Mouse (Mus musculus) layer of hippocampus, adult 18-20 months (tissue): ENCODE results near the gene Ppm1l. TPM values are rescaled to one million over a fixed set of nuclear protein-coding genes. Genes with fewer than 3 reads are reported as not detected.
"Not testable (repeated sequence)": the region's sequence is repeated elsewhere in the genome, so short reads cannot be mapped to it uniquely, and the experiment has no call there.

Experiments
- DNase-seq, 2 experiments: peaks; one replicate each; pipeline ENCODE4 v3.0.0; 2022; ENCODE audit warnings: low spot score in 2 of 2
- total RNA-seq, 2 experiments: library from RNA; stranded (reverse); gene quantifications; 2 replicates each; pipeline ENCODE4 v1.2.3; 2021

Gene Ppm1l
- total RNA-seq, 2 experiments from 2014 or later: 48.0 to 49.8 TPM

DNA sequence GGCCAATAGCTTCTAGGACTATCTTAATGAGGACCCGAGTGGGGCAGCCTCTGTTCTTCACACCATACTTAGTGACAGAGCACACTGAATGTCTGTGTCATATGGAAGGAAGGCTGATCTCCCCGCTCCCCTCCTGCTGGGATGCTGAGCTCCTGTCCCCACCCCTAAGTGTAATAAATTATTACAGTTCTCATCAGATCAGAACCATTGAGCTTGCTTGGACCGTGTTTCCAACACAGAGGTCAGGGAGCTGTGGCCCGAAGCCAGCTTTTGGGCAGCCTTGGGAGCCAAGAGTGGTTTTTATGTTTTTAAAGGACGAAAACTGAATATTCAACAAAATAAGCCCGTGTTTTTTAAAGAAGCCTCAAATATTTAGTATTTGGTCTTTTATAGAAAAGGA is 47.5 kb downstream of the Ppm1l start:
- no peak for DNase-seq

DNA sequence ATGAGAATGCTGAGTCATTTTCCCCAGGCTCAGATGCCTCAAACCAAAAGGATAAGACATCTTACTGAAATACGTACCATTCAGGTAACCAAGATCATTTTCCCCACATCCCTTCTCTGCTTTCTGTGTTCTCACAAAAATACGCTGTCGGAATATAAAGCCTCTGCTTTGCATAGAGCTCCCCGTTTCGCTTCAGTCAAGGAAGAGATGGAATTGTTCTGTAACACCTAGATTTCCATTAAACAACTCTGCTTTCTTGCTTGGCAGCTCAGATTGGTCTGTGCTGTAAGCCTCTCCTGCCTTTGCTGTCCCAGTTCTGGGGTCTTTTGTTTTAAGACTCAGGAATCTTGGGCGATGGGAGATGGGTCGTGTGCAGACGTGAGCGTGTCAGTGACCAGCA is 51.3 kb downstream of the Ppm1l start:
- DNase-seq: no peak

DNA sequence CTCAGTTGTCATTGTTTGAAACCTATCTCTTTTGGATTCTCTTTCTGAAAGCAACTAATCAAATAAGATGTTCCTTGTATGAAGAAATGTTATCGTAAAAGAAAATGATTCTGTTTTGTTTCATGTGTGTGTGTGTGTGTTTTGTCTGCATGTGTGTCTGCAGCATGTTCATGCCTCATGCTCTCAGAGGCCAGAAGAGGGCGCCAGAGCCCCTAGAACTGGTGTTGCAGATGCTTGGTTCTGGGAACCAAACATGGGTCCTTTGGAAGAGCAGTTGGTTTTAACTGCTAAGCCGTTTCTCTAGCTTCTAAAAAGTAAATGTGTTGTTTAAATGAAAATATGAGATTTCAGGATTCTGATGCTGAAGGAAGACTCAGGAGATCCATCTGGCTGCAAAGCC is 56.1 kb downstream of the Ppm1l start:
- no peak for DNase-seq

DNA sequence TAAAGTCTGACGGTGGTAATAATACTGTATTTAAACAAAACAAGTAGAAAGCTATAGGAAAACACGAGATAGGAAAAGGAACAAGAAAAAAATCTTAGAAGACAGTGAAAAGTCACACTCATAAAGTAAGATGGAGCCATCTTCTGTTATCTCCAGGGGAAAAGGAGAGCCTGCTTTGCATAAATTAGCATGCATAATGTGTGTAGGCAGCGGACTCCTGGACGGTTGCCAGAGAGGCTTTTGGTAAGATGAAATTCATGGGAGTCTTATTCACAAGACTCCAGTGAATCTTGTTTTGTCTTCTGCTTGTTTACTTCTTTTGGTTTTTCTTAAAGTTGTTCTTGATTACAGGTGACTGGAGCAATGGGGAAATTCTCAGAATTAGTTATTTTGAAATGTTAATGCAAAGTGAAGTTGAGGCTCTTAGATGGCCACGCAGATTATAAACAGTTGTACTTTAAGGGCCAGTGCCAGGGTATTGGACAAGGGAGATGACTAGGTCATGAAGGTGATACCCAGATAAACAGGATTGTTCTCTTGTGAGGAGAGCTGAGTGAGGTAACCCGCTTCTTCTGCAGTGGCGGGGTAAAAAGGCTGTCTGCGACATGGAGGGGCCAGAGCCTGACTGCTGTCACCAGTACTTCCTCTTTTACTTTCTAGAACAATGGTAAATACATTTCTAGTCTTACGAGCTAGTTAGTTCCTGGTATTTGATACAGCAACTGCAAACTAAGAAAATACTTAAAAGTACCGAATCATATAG is 57.1 kb downstream of the Ppm1l start:
- DNase-seq: peak in 1 of 2 experiments; percentile 67

DNA sequence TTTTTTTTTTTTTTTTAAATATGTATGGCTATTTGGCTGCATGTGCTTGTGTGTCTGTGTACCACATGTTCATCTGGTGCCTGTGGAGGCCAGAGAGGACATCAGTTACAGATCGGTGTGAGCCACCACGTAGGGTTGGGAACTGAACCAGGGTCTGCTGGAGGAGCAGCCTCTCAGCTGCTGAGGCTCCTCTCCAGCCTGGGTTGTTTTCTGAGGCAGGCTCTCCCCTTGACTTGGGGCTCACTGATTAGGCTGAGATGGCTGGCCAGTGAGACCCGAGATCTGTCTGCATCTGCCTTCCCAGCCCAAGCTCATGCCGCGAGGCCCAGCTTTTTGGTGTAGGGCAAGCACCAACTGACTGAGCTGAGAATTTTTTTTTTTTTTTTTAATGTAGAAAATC is 57.9 kb downstream of the Ppm1l start:
- no peak for DNase-seq

DNA sequence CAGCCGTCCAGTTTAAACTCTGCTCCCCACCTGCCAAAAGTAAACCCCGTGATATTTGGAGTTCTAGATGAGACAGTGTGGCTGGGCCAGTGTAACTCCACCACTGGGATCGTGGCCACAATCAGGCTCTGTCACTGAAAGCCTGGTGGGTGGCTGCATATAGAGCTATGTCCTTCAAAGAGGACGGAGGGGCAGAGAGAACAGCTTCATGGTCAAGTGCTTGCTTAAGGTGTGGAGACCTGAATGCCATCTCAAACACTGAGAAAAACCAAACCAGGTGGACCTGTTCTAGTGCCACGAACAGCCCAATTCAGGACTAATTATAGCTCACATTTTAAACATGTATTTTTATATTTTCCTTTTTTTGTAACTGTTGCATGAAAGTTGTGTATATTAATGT is 58.3 kb downstream of the Ppm1l start:
- no peak for DNase-seq

DNA sequence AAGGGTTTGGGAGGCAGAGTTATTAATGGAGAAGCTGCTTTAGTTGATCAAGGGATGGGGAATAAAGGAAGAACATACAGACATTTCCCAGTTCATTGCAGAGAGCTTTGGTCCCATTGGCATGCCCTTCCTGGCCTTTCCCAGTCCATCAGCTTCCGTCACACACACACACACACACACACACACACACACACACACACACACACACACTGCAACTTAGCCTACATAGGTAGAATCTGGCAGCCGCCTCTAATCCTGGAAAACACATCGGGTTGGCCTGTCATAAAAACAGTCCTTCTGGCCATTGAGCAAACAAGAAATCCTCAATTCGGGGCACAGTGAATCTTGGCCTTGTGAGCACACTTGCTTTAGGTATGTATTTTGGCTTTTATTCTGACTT is 64.6 kb downstream of the Ppm1l start:
- no peak for DNase-seq

DNA sequence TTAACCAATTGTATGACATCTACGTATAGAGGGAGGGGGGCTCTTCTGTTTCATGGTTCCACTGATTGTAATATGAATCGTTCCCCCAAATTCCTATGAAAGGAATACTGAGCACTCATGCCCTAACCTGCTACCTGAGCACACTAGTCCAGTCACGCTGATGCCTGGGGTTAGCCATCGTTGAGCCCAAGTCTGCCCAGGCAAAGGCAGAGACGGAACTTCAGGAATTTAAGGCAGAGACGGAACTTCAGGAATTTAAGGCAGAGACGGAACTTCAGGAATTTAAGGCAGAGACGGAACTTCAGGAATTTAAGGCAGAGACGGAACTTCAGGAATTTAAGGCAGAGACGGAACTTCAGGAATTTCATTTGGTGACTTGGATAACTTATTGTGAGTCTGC is 75.2 kb downstream of the Ppm1l start:
- not testable (repeated sequence) for DNase-seq

DNA sequence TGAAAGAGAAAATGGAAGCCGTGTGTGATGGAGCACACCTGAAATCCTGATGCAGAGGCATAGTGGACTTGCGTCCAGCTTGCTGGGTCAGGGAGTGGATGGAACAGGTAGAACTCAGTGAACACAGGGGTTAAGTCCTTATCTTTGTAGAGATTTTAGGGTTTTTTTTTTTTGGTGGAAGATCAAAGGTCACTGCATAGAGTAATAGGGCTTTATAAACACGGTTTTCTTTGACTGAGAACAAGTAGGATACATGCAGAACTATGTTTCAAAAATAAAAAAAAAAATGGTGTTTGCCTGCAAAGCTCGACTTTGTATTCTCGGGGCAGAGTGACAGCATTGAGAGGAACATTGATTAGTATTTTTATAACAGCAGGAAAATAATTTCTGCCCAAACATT is 75.6 kb downstream of the Ppm1l start:
- no peak for DNase-seq

DNA sequence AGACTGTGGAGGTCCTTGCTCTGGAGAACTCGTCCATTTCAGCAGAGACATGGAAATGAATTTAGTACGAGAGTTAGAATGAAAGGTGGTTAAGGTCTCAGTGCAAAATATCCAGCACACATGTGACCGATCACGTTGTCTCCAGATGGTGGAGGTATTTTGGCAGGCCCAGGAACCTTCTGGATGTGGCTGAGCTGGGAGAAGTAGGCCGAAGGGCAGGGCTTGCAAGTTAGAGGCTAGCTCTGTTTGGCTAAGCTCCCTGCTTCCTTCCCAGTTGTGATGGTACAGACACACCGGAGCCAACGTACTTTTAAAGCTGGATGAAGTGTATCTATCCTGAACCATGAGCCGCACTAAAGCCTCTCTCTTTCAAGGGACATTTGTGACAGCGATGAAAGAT is 76.4 kb downstream of the Ppm1l start:
- DNase-seq: no peak

DNA sequence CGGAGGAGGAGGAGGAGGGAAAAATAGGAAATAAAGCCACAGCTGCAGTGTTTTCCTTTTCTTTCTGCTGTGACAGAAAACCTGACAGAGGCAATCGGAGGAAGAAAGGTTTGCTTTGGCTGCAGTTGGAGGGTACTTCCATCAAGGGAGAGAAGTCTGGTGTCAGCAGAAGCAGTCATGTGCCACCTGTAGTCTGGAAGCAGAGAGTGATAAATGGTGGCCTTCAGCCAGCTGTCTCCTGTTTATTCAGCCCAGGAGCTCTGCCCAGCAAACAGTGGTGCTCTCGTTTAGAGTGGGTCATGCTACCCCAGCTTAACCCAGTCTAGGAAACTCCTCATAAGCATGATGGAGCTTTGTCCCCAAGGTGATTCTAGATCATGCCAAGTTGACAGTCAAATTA is 77.3 kb downstream of the Ppm1l start:
- DNase-seq: no peak

DNA sequence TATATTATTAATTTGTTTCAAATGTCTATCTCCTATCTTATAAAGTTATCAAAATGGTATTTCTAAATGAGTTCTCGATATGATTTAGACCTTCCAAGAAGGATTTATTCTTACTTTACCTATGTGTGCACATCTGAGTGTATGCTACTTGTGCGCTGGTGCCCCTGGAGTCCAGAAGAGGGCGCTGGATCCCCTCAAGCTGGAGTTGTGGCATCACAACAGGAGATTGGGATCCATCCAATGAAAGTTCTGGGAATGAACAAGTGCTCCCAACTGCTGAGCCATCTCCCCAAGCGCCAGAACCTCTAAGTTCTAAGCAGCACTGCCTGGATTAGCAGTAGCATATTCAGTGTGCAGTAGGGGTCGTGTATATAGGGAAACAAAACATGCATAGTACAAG is 78.4 kb downstream of the Ppm1l start:
- no peak for DNase-seq

DNA sequence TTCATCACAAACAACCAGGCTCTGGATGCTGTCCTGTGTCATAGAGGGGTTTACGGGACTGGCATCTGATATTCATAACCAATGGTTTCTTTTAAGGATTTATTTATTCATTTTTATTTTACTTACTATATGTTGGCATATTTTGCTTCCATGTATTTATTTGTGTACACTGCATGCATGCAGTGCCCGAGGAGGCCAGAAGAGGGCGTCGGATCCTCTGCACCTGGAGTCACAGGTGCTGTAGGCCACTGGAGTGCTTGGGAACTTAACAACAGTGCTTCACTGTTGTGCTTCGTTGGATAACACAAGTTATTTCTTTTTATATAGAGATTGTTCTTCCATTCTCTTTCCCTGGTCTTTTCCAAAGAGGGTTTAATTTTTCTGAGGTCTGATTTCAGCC is 81.1 kb downstream of the Ppm1l start:
- DNase-seq: no peak

DNA sequence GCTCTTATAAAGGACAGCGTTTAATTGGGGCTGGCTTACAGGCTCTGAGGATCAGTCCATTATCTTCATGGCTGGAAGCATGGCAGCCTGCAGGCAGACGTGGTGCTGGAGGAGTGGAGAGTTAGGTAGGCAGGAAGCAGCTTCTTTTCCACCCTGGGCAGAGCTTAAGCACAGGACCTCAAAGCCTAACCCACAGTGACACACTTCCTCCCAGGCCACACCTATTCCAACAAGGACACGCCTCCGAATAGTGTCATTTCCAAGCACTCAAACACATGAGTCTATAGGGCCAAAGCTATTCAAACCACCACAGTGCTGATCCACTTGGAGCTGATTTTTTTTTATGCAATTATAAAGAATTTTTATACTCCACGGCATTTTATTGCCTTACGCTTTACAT is 82.7 kb downstream of the Ppm1l start:
- DNase-seq: no peak

DNA sequence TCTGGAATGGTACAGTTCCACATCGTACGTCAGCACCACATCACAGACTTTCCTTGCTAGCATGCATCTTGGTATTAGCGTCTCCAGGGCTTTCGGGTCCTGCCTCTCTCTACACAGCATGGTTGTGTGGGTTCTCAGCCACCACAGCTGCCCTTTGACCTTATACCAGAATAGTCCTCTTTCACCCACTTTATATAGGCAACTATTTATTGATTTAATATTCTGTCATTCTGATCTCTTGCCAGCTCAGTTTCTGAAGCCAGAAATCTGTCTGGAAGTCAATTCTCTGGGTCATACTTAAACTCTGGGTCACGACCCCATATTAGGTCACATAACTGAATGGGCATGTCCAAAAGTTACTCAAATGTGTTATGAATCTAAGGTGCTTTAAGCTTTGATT is 86.5 kb downstream of the Ppm1l start:
- DNase-seq: no peak

DNA sequence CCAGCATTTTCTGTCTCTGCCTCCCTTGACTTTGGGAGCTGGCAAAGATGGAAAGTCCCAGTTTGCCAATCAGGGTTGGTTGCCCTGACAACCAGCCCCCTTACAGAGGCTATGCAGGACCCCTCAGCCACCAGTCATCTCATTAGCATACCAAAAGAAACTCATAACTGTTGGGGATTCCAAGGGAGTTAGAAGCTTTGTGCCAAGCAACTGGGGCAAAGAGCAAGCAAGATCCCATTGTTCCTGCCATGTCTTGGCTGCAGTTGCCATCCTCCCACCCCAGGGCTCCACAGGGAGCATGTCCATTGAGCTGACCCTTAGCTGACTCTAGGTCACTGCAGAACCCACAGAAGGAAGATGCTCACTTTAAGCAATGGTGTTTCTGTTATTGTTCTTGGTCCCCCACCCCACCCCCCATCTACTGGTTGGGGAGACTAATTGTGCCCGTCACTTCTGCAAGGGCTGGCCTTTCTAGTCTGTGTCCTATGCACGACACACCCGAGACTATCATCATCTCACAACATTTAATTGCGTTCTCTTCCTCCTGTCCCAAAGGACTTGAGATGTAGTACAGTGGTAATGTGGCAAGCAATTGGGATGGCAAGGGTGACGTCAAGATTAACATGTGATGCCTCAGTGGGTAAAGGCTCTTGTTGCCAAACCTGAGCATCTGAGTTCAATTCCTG is 89.7 kb downstream of the Ppm1l start:
- no peak for DNase-seq

DNA sequence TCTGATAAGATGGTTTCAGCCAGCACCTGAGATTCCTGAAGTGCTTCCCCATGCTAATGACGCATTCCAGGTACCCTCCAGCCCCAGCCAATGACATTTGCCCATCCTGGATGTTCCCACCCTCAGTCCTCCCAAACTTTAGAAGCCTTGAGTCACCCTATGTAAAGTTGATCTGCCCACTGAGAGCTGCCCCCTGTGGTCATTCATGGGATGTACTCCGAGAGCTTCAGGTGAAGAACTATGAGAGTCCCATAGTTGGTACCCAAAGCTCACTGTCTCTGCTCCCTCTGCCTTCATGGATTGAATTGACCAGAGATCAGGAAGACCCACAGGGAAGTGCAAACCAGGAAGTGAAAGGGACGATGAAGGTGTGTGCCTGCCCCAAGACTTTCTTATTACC is 91.4 kb downstream of the Ppm1l start:
- DNase-seq: no peak

DNA sequence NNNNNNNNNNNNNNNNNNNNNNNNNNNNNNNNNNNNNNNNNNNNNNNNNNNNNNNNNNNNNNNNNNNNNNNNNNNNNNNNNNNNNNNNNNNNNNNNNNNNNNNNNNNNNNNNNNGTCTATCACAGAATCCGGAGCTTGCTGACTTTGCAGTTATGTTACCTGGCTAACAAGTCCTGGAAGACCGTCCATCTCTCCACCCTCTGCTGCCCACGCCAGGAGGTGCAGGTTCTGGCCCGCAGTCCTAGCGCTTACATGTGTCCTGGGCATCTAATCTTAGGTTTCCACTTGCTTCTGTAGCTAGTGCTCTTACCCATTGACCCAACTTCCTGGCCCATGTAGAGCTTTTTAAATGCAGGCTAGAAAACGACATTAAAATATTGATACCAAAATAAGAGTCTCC is 99.5 kb downstream of the Ppm1l start:
- DNase-seq: no peak

DNA sequence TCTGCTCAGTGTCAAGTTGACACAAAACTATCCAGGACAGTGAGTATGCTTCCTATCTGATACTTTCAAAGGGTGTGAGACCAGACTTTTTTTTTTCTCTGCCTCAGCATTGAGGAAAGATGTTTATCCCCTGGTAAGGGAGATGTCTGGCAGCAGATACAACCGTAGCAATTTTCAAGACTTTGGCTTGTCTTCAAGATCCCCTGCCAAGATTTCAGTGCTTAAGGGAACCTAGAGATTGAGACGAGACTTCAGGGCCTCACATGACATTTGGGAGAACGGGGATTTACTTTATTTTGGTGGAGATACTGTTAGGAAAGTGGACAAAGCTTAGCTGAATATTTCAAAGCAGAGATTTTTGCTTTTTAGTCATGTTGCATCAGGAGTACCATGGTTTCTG is 106.1 kb downstream of the Ppm1l start:
- DNase-seq: no peak

DNA sequence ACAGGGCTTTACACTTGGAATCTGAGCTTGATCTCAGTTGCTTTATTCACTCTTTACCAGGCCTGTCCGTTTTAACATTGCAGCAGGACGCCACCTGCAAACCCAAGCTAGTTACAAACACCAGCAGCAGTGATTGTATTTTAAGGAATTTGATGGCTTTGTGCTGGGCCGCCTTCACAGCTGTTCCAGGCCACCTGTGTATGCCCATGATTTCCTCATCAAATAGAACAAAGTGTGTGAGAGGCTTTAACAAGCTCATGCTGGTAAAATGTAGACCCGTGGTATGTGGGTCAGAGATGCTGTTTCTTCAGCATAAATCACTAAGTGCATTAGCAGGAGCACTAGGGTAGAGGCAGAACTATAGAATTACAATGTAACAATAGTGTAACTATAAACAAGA is 106.7 kb downstream of the Ppm1l start:
- no peak for DNase-seq

DNA sequence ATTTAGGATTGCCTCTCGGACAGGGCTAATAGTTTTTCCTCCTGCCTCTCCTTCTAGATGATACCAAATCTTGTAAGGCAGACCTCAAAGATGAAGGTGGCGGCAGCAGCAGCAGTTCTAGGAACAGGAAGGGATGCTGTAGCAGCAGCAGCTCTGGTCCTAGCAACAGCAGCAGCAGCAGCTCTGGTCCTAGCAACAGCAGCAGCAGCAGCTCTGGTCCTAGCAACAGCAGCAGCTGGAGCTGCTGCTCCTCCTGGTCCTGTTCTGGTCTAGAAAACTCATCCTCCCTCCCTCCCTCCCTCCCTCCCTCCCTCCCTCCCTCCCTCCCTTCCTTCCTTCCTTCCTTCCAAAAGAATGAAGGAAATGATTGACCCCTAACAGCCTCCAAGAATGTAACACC is 108.1 kb downstream of the Ppm1l start:
- DNase-seq: not testable (repeated sequence)

DNA sequence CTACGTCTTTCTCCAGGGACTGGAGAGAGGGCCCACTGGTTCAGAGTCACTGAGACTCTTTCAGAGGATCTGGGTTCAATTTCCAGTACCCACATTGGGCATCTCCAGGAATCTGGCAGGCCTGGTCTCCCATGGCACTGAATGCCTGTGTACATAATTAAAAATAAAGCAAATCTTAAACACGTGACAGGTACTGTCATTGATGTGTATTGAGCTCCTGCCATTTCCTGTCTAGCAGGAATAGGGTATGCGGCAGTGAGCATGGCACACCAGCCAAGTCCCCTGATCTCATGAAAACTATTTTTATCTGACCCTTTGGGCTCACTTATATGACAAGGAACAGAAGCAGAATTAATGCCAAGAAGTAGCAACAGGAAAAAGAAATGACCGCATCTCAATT is 110.6 kb downstream of the Ppm1l start:
- no peak for DNase-seq

DNA sequence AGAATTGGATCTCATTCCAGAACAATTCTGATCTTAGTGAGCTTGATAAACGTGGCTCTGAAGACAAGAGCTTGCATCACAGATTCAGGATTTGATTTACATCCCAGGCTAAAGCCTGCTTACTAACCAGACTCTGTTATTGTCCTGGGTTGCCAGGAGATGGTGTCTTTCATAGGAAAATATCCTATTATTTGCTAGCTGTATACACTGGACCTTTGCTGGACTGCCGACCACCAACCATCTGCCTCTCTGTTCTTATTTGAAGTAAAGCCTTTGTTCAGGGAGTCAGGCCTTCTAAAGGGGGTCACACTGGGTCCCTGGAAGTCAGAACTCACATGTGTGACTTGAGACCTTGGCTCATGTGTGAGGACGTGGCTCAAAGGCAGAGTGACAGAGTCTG is 111.6 kb downstream of the Ppm1l start:
- no peak for DNase-seq
